20 mouse cellular contexts compared by ENCODE assay signal in the genomic region with DNA sequence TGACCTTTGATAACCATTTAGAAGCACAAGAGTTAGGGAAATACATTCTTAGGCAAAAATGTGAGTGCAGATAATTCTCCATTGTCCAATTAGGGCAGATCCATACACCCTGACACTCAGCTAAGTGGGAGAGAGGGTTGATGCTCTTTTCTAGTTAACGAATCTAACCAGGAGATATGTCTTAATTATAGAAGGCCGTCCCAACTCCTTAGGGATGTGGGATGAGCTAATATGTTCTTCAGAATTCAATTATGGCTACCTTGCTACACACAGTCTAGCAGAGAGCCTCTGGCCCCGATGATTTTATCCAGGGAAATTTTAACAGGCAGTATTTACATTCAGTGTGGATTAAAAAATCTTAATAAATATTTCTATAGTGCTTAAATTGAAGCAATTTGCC. TPM values are rescaled to one million over a fixed set of nuclear protein-coding genes. Genes with fewer than 3 reads are reported as not detected.
DNase-seq lines count a peak whose midpoint lies in the region; ATAC-seq and TF ChIP-seq lines count a peak whose summit lies in the region.
"Had no signal": no experiment of that assay in that cellular context is flagged by ENCODE, and none has a peak within 500 bp of the region (broad histone marks: within the 10 kb centered on the region; RNA-seq: fewer than 3 reads in every experiment).

No protein-coding gene starts in this region.

- no peak for TF ChIP-seq CTCF in liver, postnatal 0 days (IDR thresholded peaks at IDR 0.05; ENCODE audit: low read depth)

- no peaks in the 10 kb centered on the region for H3K27me3 ChIP-seq in hindbrain, embryonic 13.5 days
- no peaks in the 10 kb centered on the region for H3K27me3 ChIP-seq in hindbrain, embryonic 16.5 days (replicated peaks; ENCODE audit: control insufficient read depth, insufficient read depth, low read length)
- no peaks in the 10 kb centered on the region for H3K27me3 ChIP-seq in liver, postnatal 0 days (ENCODE audit: insufficient read depth, low read length)
- H3K27me3 ChIP-seq in liver, embryonic 12.5 days (replicated peaks), result no peaks in the 10 kb centered on the region
- no peaks in the 10 kb centered on the region for H3K27me3 ChIP-seq in neural tube, embryonic 13.5 days
- H3K27me3 ChIP-seq: CH12.LX; embryonic facial prominence, embryonic 15.5 days; Patski had no signal

- no peak for TF ChIP-seq EP300 in liver, postnatal 0 days (IDR thresholded peaks at IDR 0.05; ENCODE audit: low read depth)

- no peak overlapping the region for H3K4me2 ChIP-seq in hindbrain, embryonic 13.5 days
- H3K4me2 ChIP-seq in hindbrain, embryonic 16.5 days (ENCODE audit: low read length), result no peak overlapping the region
- peak overlapping the region; percentile 62; the same call in 1 of the 2 replicates for H3K4me2 ChIP-seq in liver, postnatal 0 days (ENCODE audit: low read depth, low read length)
- H3K4me2 ChIP-seq in liver, embryonic 12.5 days, result no peak overlapping the region
- H3K4me2 ChIP-seq in neural tube, embryonic 13.5 days, result no peak overlapping the region
- H3K4me2 ChIP-seq: embryonic facial prominence, embryonic 15.5 days; heart, embryonic 12.5 days had no signal

- no peak overlapping the region for H3K27ac ChIP-seq in hindbrain, embryonic 13.5 days
- no peak overlapping the region for H3K27ac ChIP-seq in hindbrain, embryonic 16.5 days (ENCODE audit: low read depth, low read length)
- H3K27ac ChIP-seq in liver, postnatal 0 days (ENCODE audit: low read depth), result no peak overlapping the region
- H3K27ac ChIP-seq in liver, embryonic 12.5 days, result no peak overlapping the region
- no peak overlapping the region for H3K27ac ChIP-seq in neural tube, embryonic 13.5 days (replicated peaks)
- H3K27ac ChIP-seq: embryonic facial prominence, embryonic 15.5 days; forebrain, embryonic 10.5 days; gastrocnemius, adult 2 months had no signal

- no peaks in the 10 kb centered on the region for H3K36me3 ChIP-seq in hindbrain, embryonic 13.5 days
- no peaks in the 10 kb centered on the region for H3K36me3 ChIP-seq in hindbrain, embryonic 16.5 days (ENCODE audit: control insufficient read depth, insufficient read depth, low read length)
- H3K36me3 ChIP-seq in liver, postnatal 0 days (replicated peaks; ENCODE audit: insufficient read depth, low read length), result no peaks in the 10 kb centered on the region
- H3K36me3 ChIP-seq in liver, embryonic 12.5 days, result no peaks in the 10 kb centered on the region
- H3K36me3 ChIP-seq in neural tube, embryonic 13.5 days, result no peaks in the 10 kb centered on the region
- H3K36me3 ChIP-seq: embryonic facial prominence, embryonic 15.5 days; forebrain, embryonic 10.5 days; heart, embryonic 12.5 days had no signal

- no peaks in the 10 kb centered on the region for H3K9me3 ChIP-seq in hindbrain, embryonic 13.5 days
- no peaks in the 10 kb centered on the region for H3K9me3 ChIP-seq in hindbrain, embryonic 16.5 days (ENCODE audit: control insufficient read depth, low read length)
- H3K9me3 ChIP-seq in liver, postnatal 0 days (ENCODE audit: low read length), result no peaks in the 10 kb centered on the region
- no peaks in the 10 kb centered on the region for H3K9me3 ChIP-seq in liver, embryonic 12.5 days (replicated peaks)
- H3K9me3 ChIP-seq in neural tube, embryonic 13.5 days, result no peaks in the 10 kb centered on the region
- H3K9me3 ChIP-seq: embryonic facial prominence, embryonic 15.5 days; forebrain, embryonic 10.5 days; heart, embryonic 12.5 days had no signal

- peak; percentile 81 for ATAC-seq in hindbrain, embryonic 13.5 days (ENCODE audit: low FRiP score)
- no peak for ATAC-seq in hindbrain, embryonic 16.5 days
- no peak for ATAC-seq in liver, postnatal 0 days
- ATAC-seq in liver, embryonic 12.5 days, result no peak
- ATAC-seq in neural tube, embryonic 13.5 days (ENCODE audit: low read depth), result peak; percentile 56; the same call in 1 of the 2 replicates
- ATAC-seq: activated CD4-positive, CD25-positive, alpha-beta regulatory T cell, adult 4 months; forebrain, embryonic 14.5 days; Patski had no signal

- H3K9ac ChIP-seq in hindbrain, embryonic 13.5 days, result no peak overlapping the region
- H3K9ac ChIP-seq in hindbrain, embryonic 16.5 days (ENCODE audit: low read depth, low read length), result no peak overlapping the region
- H3K9ac ChIP-seq in liver, postnatal 0 days (replicated peaks), result no peak overlapping the region
- no peak overlapping the region for H3K9ac ChIP-seq in liver, embryonic 12.5 days
- H3K9ac ChIP-seq in neural tube, embryonic 13.5 days, result no peak overlapping the region
- H3K9ac ChIP-seq: embryonic facial prominence, embryonic 15.5 days; heart, embryonic 12.5 days had no signal

- WGBS in hindbrain, embryonic 13.5 days, result 64% methylated on average over 3 of the region's 3 CpGs
- 60% methylated on average over 3 of the region's 3 CpGs for WGBS in hindbrain, embryonic 16.5 days
- WGBS in liver, postnatal 0 days (ENCODE audit: insufficient replicate concordance), result 69% methylated on average over 3 of the region's 3 CpGs
- WGBS in liver, embryonic 12.5 days (ENCODE audit: insufficient replicate concordance), result 63% methylated on average over 3 of the region's 3 CpGs
- 69% methylated on average over 3 of the region's 3 CpGs for WGBS in neural tube, embryonic 13.5 days

- no peak overlapping the region for H3K4me3 ChIP-seq in hindbrain, embryonic 13.5 days
- H3K4me3 ChIP-seq in hindbrain, embryonic 16.5 days (ENCODE audit: low read length), result no peak overlapping the region
- no peak overlapping the region for H3K4me3 ChIP-seq in liver, postnatal 0 days (ENCODE audit: low read depth, low read length)
- no peak overlapping the region for H3K4me3 ChIP-seq in liver, embryonic 12.5 days
- no peak overlapping the region for H3K4me3 ChIP-seq in neural tube, embryonic 13.5 days
- H3K4me3 ChIP-seq: embryonic facial prominence, embryonic 15.5 days; erythroblast, embryonic 14.5 days; forebrain, embryonic 10.5 days; gastrocnemius, adult 2 months; heart, embryonic 12.5 days had no signal

- no peak for DNase-seq in liver, postnatal 0 days
- no peak for DNase-seq in neural tube, embryonic 10.5 days (ENCODE audit: extremely low spot score, low spot score)
- DNase-seq: adrenal gland, postnatal 14 days; cerebellum, adult 18-20 months; cerebellum, adult 9-11 months; cerebellum, postnatal 36 days; gastrocnemius, adult 2 months; gastrocnemius, postnatal 25 days had no signal

- no peaks in the 10 kb centered on the region for H3K4me1 ChIP-seq in hindbrain, embryonic 13.5 days (replicated peaks)
- H3K4me1 ChIP-seq in hindbrain, embryonic 16.5 days (ENCODE audit: control insufficient read depth, insufficient read depth, low read depth, low read length), result no peaks in the 10 kb centered on the region
- H3K4me1 ChIP-seq in liver, postnatal 0 days (ENCODE audit: insufficient read depth), result no peaks in the 10 kb centered on the region
- no peaks in the 10 kb centered on the region for H3K4me1 ChIP-seq in liver, embryonic 12.5 days
- peaks cover 6% of the 10 kb centered on the region; the same call in 1 of the 2 replicates for H3K4me1 ChIP-seq in neural tube, embryonic 13.5 days (replicated peaks)
- H3K4me1 ChIP-seq: embryonic facial prominence, embryonic 15.5 days; forebrain, embryonic 10.5 days; heart, embryonic 12.5 days had no signal

RNA-seq across cellular contexts. Expression of gene Crp, which starts 3.0 kb away (rescaled TPM):
- polyA plus RNA-seq in hindbrain, embryonic 13.5 days (2015; fragmentation: Nextera tagmentation; extraction: Ambion mirVana), result 0.09 and 0.18 TPM in 2 replicates
- 0.09 TPM in 1 of 2 replicates, not detected in the other for polyA plus RNA-seq in hindbrain, embryonic 16.5 days (2015; fragmentation: Nextera tagmentation; extraction: Ambion mirVana)
- polyA plus RNA-seq in liver, postnatal 0 days (2015; fragmentation: Nextera tagmentation; extraction: Ambion mirVana), result 340 and 343 TPM in 2 replicates
- 8.9 and 9.1 TPM in 2 replicates for polyA plus RNA-seq in liver, embryonic 12.5 days (2016; fragmentation: Nextera tagmentation; extraction: Ambion mirVana)
- 0.77 and 0.98 TPM in 2 replicates for polyA plus RNA-seq in neural tube, embryonic 13.5 days (2015; fragmentation: Nextera tagmentation; extraction: Ambion mirVana)
- polyA plus RNA-seq: activated CD4-positive, CD25-positive, alpha-beta regulatory T cell, adult 4 months; embryonic facial prominence, embryonic 15.5 days; erythroblast, embryonic 14.5 days; forebrain, embryonic 10.5 days had no signal

Comparison
In these comparisons a context has a peak if more than half of its experiments do, and no peak if none do; other contexts are left out.
1. ATAC-seq: peak in hindbrain, embryonic 13.5 days (single experiment) and neural tube, embryonic 13.5 days (single experiment); none in hindbrain, embryonic 16.5 days (single experiment), liver, postnatal 0 days (single experiment) and liver, embryonic 12.5 days (single experiment).
2. RNA of gene Crp, which starts 3.0 kb away (polyA plus RNA-seq): 340 to 343 TPM in liver, postnatal 0 days; 8.9 to 9.1 TPM in liver, embryonic 12.5 days, 0.77 to 0.98 TPM in neural tube, embryonic 13.5 days, 0.09 to 0.18 TPM in hindbrain, embryonic 13.5 days and 0.09 TPM in hindbrain, embryonic 16.5 days; every median in the first group is over 10 times any median in the second.